Mouse (Mus musculus) testis, adult 2 months (tissue): ENCODE results near the gene Adgrf3. TPM values are rescaled to one million over a fixed set of nuclear protein-coding genes. Genes with fewer than 3 reads are reported as not detected.

Source experiments
- H3K27ac ChIP-seq: fragments of 200-500 bp; 2 replicates; pipeline ENCODE4 v1.5.1; 2012; ENCODE audit warnings: low read depth, low read length; ENCODE audit not compliant: control insufficient read depth, insufficient read depth
- H3K27me3 ChIP-seq: fragments of 200-500 bp; 2 replicates; pipeline ENCODE4 v1.6.1; 2012; ENCODE audit warnings: mild to moderate bottlenecking, low read length, moderate library complexity; ENCODE audit not compliant: control insufficient read depth, insufficient read depth
- H3K36me3 ChIP-seq: fragments of 200-500 bp; 2 replicates; pipeline ENCODE4 v1.6.1; 2012; ENCODE audit warnings: mild to moderate bottlenecking, low read length; ENCODE audit not compliant: control insufficient read depth, insufficient read depth
- H3K4me1 ChIP-seq: fragments of 200-500 bp; 2 replicates; pipeline ENCODE4 v1.6.1; 2012; ENCODE audit warnings: low read length; ENCODE audit not compliant: control insufficient read depth, insufficient read depth
- H3K4me3 ChIP-seq: fragments of 200-500 bp; 2 replicates; pipeline ENCODE4 v1.5.1; 2012; ENCODE audit warnings: low read depth, mild to moderate bottlenecking, low read length, moderate library complexity, mixed read lengths; ENCODE audit not compliant: control insufficient read depth
- CTCF ChIP-seq: fragments of 200-500 bp; IDR thresholded peaks from 2 replicates; pipeline ENCODE4 v1.5.1; 2012; ENCODE audit warnings: low read depth, mild to moderate bottlenecking, inconsistent platforms, low read length, moderate library complexity; ENCODE audit not compliant: control insufficient read depth, insufficient read depth, insufficient replicate concordance
- POLR2A ChIP-seq: fragments of 200-500 bp; IDR thresholded peaks from 2 replicates; pipeline ENCODE4 v1.6.1; 2012; ENCODE audit warnings: low read depth, mild to moderate bottlenecking, inconsistent platforms, low read length, moderate library complexity; ENCODE audit not compliant: control insufficient read depth
- polyA plus RNA-seq: library from polyadenylated mRNA; depleted of rRNA; stranded (reverse); fragments of >200 nt; gene quantifications from 2 replicates; pipeline ENCODE4 v1.2.3, GENCODE M21; 2012

Adgrf3 gene
- polyA plus RNA-seq, 1 experiment = 18.3 TPM

DNA sequence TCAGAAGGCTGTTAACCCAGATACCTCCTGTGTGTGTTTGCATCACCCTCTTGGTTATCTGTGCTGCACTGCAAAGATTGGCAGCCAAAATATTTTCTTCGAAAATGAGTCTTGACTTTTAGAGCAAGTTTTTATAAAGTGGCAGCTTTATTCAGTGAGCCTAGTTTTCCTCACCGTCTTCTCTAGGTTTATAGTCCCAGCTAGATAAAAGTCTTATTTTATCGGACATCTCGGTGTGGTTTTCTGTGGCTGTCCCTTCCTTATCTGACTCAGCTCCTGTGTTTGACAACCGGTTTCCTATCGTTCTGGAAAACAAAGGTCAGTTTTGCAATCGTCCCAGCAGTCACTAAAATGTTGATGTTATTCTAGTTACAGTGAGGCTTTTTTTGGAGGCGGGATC is 28.5 kb upstream of the Adgrf3 start:
- Histone ChIP-seq H3K27ac (no peak overlapping the region), H3K27me3 (no peaks in the 10 kb centered on the region), H3K4me3 (peak overlapping the region; percentile 34; the same call in 1 of the 2 replicates), H3K4me1 (peaks cover 5% of the 10 kb centered on the region), H3K36me3 (no peaks in the 10 kb centered on the region)
- TF ChIP-seq POLR2A = no peak
- TF ChIP-seq CTCF = no peak

GRCm38 (mm10) chr5:30233042-30233441 is 27.5 kb upstream of the Adgrf3 start:
- Histone ChIP-seq H3K27ac (peak overlapping the region; percentile 94), H3K4me1 (peaks cover 5% of the 10 kb centered on the region), H3K4me3 (peak overlapping the region; percentile 100), H3K27me3 (no peaks in the 10 kb centered on the region), H3K36me3 (no peaks in the 10 kb centered on the region)
- no peak for TF ChIP-seq POLR2A
- TF ChIP-seq CTCF = no peak

DNA sequence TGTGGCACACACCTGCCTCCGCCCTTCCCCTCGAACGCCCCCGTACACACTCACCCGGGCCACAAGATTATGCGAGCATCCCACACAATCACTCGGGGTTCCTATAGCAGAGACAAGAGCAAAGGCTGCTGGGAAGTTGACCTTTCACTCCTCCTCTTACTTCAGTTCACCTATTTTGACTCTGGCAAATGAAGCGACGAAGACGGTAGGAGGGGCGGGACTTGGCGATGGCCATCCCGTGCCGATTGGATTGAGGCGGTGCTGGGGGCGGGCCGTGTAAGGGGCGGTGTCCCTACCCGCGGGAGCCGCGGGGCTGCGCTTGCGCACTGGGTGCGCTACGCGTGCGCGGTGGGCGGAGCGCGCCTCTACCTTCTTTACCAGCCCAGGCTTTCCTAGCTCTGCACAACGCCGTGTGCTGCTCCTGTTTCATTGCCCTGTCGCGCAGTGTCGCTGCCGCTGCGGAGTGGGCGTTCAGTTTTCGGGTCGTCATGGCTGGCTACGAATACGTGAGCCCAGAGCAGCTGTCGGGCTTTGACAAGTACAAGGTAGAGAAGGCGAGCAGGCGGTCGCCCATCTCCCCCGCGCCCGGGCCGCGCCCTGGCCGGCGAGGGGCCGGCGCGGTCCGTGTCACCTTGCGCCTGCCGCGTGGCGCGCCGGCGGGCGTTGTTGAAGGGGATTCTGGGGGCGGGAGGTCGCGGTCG is 26.9 kb upstream of the Adgrf3 start, which contains the start of gene Selenoi:
Gene Selenoi, plus strand, starts transcription at position 311 of the 701 bp plus-strand sequence.
- Histone ChIP-seq H3K27ac (peak within 1 kb of the TSS; percentile 94), H3K4me3 (peak within 1 kb of the TSS; percentile 100), H3K4me1 (peaks cover 5% of the 10 kb centered on the region), H3K36me3 (no peaks in the 10 kb centered on the region), H3K27me3 (no peaks in the 10 kb centered on the region)
- TF ChIP-seq POLR2A (peak; percentile 92; the same call in 1 of the 2 replicates), CTCF (no peak)

DNA sequence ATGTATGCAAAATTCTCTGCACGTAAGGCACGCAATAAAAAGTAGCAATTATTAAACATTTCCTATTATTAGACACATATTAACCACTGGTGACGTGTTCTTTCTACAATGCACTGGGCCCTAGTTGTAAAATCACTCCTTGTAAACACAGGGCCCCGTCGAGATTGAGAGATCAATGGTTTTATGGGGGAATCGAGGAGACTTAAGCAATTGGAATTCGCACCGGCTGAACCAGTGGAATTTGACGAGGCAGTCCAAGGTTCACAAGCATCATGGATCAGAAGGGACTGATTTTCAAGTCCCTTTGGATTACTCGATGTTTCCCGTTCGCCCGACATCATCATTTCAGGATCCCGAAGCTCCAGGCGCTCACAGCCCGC is 26.4 kb upstream of the Adgrf3 start:
- H3K36me3 ChIP-seq = no peaks in the 10 kb centered on the region
- H3K4me1 ChIP-seq = peaks cover 5% of the 10 kb centered on the region
- no peak for TF ChIP-seq CTCF
- no peak for TF ChIP-seq POLR2A
- peak overlapping the region; percentile 84 for H3K27ac ChIP-seq
- H3K27me3 ChIP-seq = no peaks in the 10 kb centered on the region
- peak overlapping the region; percentile 100 for H3K4me3 ChIP-seq

- no peak for TF ChIP-seq POLR2A
- peak; percentile 39; the same call in 1 of the 2 replicates for TF ChIP-seq CTCF
- Histone ChIP-seq H3K4me3 (no peak overlapping the region), H3K4me1 (peaks cover 5% of the 10 kb centered on the region)
Measured at GRCm38 (mm10) chr5:30230901-30231300, 25.4 kb upstream of the Adgrf3 start.

DNA sequence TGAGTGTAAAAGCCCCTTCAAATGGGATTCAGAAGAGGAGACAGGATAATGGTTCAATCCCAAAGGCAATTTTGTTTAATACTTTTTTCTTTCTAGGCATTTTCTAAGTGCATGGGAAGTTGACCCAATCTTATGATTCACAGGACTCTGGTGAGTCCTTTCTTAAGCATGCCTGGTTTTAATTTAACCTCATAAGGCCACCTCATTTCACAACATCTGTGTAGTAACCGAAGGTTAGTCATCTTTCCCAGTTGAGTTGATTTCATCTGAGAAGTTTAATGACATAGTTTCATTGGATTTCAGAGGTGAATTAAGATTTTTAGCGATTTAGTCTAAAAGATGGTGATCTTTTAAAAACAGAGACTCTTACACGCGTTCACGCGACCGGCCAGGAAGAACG is 17.2 kb upstream of the Adgrf3 start:
- no peak overlapping the region for H3K27ac ChIP-seq
- no peak overlapping the region for H3K4me3 ChIP-seq
- H3K36me3 ChIP-seq = no peaks in the 10 kb centered on the region
- TF ChIP-seq POLR2A = no peak
- no peak for TF ChIP-seq CTCF
- H3K4me1 ChIP-seq = no peaks in the 10 kb centered on the region
- no peaks in the 10 kb centered on the region for H3K27me3 ChIP-seq

More at GRCm38 (mm10) chr5:30230901-30231300, 25.4 kb upstream of the Adgrf3 start:
- Histone ChIP-seq H3K27me3 (no peaks in the 10 kb centered on the region), H3K27ac (no peak overlapping the region), H3K36me3 (no peaks in the 10 kb centered on the region)

DNA sequence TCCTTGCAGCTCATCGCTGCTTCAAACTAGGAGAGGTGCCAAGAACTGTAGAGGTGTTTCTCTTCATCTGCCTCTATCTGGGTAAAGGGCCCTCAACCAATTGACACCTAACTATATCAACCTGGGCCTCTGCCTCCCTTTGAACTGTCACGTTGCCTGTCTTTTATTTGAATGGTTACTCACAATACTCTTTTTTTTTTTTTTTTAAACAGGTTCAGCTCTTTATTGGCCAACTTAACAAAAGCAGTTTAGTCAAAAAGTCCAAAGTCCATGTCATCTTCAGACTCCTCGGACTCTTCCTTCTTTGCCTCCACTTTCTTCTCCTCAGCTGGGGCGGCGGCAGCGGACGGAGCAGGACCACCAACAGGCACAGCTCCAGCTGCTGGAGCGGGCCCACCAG is 15.1 kb upstream of the Adgrf3 start:
- TF ChIP-seq POLR2A (no peak), CTCF (no peak)
- no peak overlapping the region for H3K27ac ChIP-seq
- no peaks in the 10 kb centered on the region for H3K36me3 ChIP-seq
- no peaks in the 10 kb centered on the region for H3K27me3 ChIP-seq
- no peaks in the 10 kb centered on the region for H3K4me1 ChIP-seq
- no peak overlapping the region for H3K4me3 ChIP-seq
